Mouse (Mus musculus) ovary, postnatal 10 days (tissue): Measurements from ENCODE around the gene Selp.
A peak's percentile ranks its signal among the peaks of the same experiment; 100 is the strongest.

Source experiments
- DNase-seq: peaks from one replicate; pipeline ENCODE4 v3.0.0; 2022; ENCODE audit warnings: low spot score

The Selp gene

GRCm38 (mm10) chr1:164119892-164120776, 5.1 kb downstream of the Selp start:
- DNase-seq = no peak

GRCm38 (mm10) chr1:164120777-164121158, 5.7 kb downstream of the Selp start:
- no peak for DNase-seq

- DNase-seq = no peak
Observed at GRCm38 (mm10) chr1:164123836-164124235, 8.8 kb downstream of the Selp start.

- DNase-seq = no peak
Observed at GRCm38 (mm10) chr1:164130013-164130412, 14.9 kb downstream of the Selp start.

- no peak for DNase-seq
Observed at GRCm38 (mm10) chr1:164132609-164133008, 17.5 kb downstream of the Selp start.

GRCm38 (mm10) chr1:164134101-164134500, 19.0 kb downstream of the Selp start:
- DNase-seq = no peak

GRCm38 (mm10) chr1:164135360-164135759, 20.3 kb downstream of the Selp start:
- no peak for DNase-seq

- DNase-seq = no peak
Observed at GRCm38 (mm10) chr1:164135960-164136359, 20.9 kb downstream of the Selp start.

- no peak for DNase-seq
Observed at GRCm38 (mm10) chr1:164136636-164137035, 21.6 kb downstream of the Selp start.

- peak; percentile 51 for DNase-seq
Observed at GRCm38 (mm10) chr1:164138365-164139130, 23.5 kb downstream of the Selp start.

- no peak for DNase-seq
Observed at GRCm38 (mm10) chr1:164139464-164139863, 24.4 kb downstream of the Selp start.

GRCm38 (mm10) chr1:164149083-164149482, 34.0 kb downstream of the Selp start:
- DNase-seq = no peak

- DNase-seq = no peak
Observed at GRCm38 (mm10) chr1:164151387-164152088, 36.5 kb downstream of the Selp start, which contains the start of gene F5. TSS of gene F5 (plus strand) at chr1:164151838.

- no peak for DNase-seq
Observed at GRCm38 (mm10) chr1:164152836-164153235, 37.8 kb downstream of the Selp start.

- no peak for DNase-seq
Observed at GRCm38 (mm10) chr1:164154983-164155382, 39.9 kb downstream of the Selp start.

GRCm38 (mm10) chr1:164158571-164158970, 43.5 kb downstream of the Selp start:
- DNase-seq = no peak

GRCm38 (mm10) chr1:164159781-164160180, 44.7 kb downstream of the Selp start:
- DNase-seq = no peak

- no peak for DNase-seq
Observed at GRCm38 (mm10) chr1:164162745-164163144, 47.7 kb downstream of the Selp start.

- no peak for DNase-seq
Observed at GRCm38 (mm10) chr1:164168818-164169217, 53.8 kb downstream of the Selp start.

GRCm38 (mm10) chr1:164170434-164170833, 55.4 kb downstream of the Selp start:
- DNase-seq = no peak

- no peak for DNase-seq
Observed at GRCm38 (mm10) chr1:164173145-164173544, 58.1 kb downstream of the Selp start.

GRCm38 (mm10) chr1:164176856-164177255, 61.8 kb downstream of the Selp start:
- DNase-seq = no peak
